In the genomic region with DNA sequence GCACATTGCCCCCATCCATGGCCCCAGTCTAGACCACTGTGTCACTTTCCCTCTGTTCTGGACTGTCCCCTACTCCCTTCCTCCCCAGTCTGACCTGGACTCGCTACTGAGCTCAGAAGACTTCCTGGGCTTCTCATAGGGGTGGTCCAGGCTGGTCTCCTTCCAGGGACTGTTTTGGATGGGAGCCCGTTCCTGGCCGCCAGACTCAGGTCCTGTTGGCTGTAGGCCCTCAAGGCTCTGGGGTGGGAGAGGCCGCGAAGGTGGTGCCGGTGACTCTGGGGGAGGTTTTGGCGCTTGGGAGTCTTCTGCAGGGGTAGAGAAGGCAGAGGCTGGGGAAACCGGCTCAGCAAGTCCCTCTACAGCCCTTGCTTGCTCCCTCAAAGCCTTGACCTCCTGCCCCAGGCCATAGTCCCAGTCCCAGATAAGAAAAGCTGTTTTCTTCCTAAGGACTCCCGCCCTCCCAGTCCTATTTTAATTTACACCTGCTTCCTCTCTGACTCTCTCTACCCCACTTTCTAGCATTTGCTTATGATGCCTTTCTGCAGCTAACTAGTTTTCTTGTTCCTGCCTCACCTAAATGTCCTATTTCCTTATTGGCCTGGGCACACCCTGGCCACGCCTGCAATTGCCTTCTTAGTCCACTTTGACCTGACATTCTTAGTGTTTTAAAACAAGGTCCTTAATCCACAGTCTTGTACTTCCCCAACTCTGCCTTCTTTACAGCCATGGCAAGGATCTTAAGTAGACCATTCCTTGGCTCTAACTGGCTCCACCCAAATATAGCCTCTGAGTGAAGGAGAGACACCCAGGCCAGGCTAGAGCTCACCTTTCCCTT, we compare ENCODE assay signal across 19 mouse cellular contexts. TPM values are rescaled to one million over a fixed set of nuclear protein-coding genes. Genes with fewer than 3 reads are reported as not detected.
A peak's percentile ranks its signal among the peaks of the same experiment; 100 is the strongest.
DNase-seq lines count a peak whose midpoint lies in the region; ATAC-seq and TF ChIP-seq lines count a peak whose summit lies in the region.
"Had no signal": no experiment of that assay in that cellular context is flagged by ENCODE, and none has a peak within 500 bp of the region (broad histone marks: within the 10 kb centered on the region; RNA-seq: fewer than 3 reads in every experiment).

No protein-coding gene starts in this region.

- H3K36me3 ChIP-seq in intestine, embryonic 14.5 days (ENCODE audit: control insufficient read depth, insufficient read depth, low read length) = peaks cover 77% of the 10 kb centered on the region
- H3K36me3 ChIP-seq in stomach, embryonic 14.5 days (ENCODE audit: control insufficient read depth, insufficient read depth, low read length) = peaks cover 33% of the 10 kb centered on the region
- no peaks in the 10 kb centered on the region for H3K36me3 ChIP-seq in midbrain, postnatal 0 days (ENCODE audit: insufficient read depth, low read length)
- H3K36me3 ChIP-seq: liver, embryonic 12.5 days had no signal

- TF ChIP-seq CTCF in lung, adult 2 months (IDR thresholded peaks at IDR 0.05; ENCODE audit: insufficient read depth, low read length) = no peak
- TF ChIP-seq CTCF in gastrocnemius, adult 2 months (IDR thresholded peaks at IDR 0.05) = no peak
- no peak for TF ChIP-seq CTCF in midbrain, postnatal 0 days (IDR thresholded peaks at IDR 0.05)

- H3K9ac ChIP-seq in intestine, embryonic 14.5 days (ENCODE audit: low read length) = no peak overlapping the region
- no peak overlapping the region for H3K9ac ChIP-seq in stomach, embryonic 14.5 days (replicated peaks; ENCODE audit: low read depth, low read length)
- H3K9ac ChIP-seq in midbrain, postnatal 0 days (replicated peaks; ENCODE audit: low read length, poor library complexity, severe bottlenecking) = no peak overlapping the region
- H3K9ac ChIP-seq: liver, embryonic 12.5 days; midbrain, embryonic 12.5 days; neural tube, embryonic 12.5 days had no signal

- peak overlapping the region; percentile 76 for H3K27ac ChIP-seq in intestine, embryonic 14.5 days (ENCODE audit: low read depth)
- peak overlapping the region; percentile 72 for H3K27ac ChIP-seq in stomach, embryonic 14.5 days (ENCODE audit: low read length)
- H3K27ac ChIP-seq in gastrocnemius, adult 2 months = no peak overlapping the region
- H3K27ac ChIP-seq in midbrain, postnatal 0 days (ENCODE audit: low read depth, low read length) = no peak overlapping the region
- H3K27ac ChIP-seq: layer of hippocampus, adult 2 months; liver, embryonic 12.5 days; midbrain, embryonic 12.5 days; neural tube, embryonic 12.5 days had no signal

- H3K4me3 ChIP-seq in intestine, embryonic 14.5 days (ENCODE audit: low read depth, low read length) = no peak overlapping the region
- no peak overlapping the region for H3K4me3 ChIP-seq in lung, adult 2 months (replicated peaks; ENCODE audit: extremely low read depth, low read depth, low read length)
- H3K4me3 ChIP-seq in stomach, embryonic 14.5 days (ENCODE audit: low read depth, low read length) = no peak overlapping the region
- H3K4me3 ChIP-seq in gastrocnemius, adult 2 months = no peak overlapping the region
- no peak overlapping the region for H3K4me3 ChIP-seq in midbrain, postnatal 0 days (ENCODE audit: low read depth, low read length)
- H3K4me3 ChIP-seq: hindbrain, embryonic 10.5 days; layer of hippocampus, adult 2 months; liver, embryonic 12.5 days; midbrain, embryonic 12.5 days; neural tube, embryonic 12.5 days had no signal

- peak; percentile 76 for ATAC-seq in intestine, embryonic 14.5 days (replicated peaks; ENCODE audit: low FRiP score, low TSS enrichment, low read depth)
- ATAC-seq in stomach, embryonic 14.5 days (ENCODE audit: insufficient number of reproducible peaks, insufficient read depth, low FRiP score, low read depth) = peak; percentile 57
- ATAC-seq in midbrain, postnatal 0 days (ENCODE audit: low FRiP score) = no peak
- ATAC-seq: CD4-positive, CD25-positive, alpha-beta regulatory T cell, adult 4 months; liver, embryonic 12.5 days had no signal

- H3K9me3 ChIP-seq in intestine, embryonic 14.5 days (ENCODE audit: control insufficient read depth, low read length) = no peaks in the 10 kb centered on the region
- no peaks in the 10 kb centered on the region for H3K9me3 ChIP-seq in stomach, embryonic 14.5 days (ENCODE audit: control insufficient read depth, low read depth, low read length)
- no peaks in the 10 kb centered on the region for H3K9me3 ChIP-seq in midbrain, postnatal 0 days (ENCODE audit: low read length)
- H3K9me3 ChIP-seq: hindbrain, embryonic 10.5 days; liver, embryonic 12.5 days; midbrain, embryonic 12.5 days; neural tube, embryonic 12.5 days had no signal

- peak overlapping the region; percentile 25 for H3K4me2 ChIP-seq in intestine, embryonic 14.5 days (ENCODE audit: low read length)
- no peak overlapping the region for H3K4me2 ChIP-seq in stomach, embryonic 14.5 days (replicated peaks; ENCODE audit: low read depth, low read length)
- no peak overlapping the region for H3K4me2 ChIP-seq in midbrain, postnatal 0 days (ENCODE audit: low read depth, low read length, poor library complexity, severe bottlenecking)
- H3K4me2 ChIP-seq: heart, embryonic 11.5 days; liver, embryonic 12.5 days; midbrain, embryonic 12.5 days; neural tube, embryonic 12.5 days had no signal

- no peak for TF ChIP-seq POLR2A in lung, adult 2 months (IDR thresholded peaks at IDR 0.05; ENCODE audit: borderline replicate concordance, extremely low read depth, low read depth, low read length)

- intact Hi-C loops in gastrocnemius, adult 2 months (cut with DNase I) = no loop called here

- no peaks in the 10 kb centered on the region; the same call in 1 of the 2 replicates for H3K4me1 ChIP-seq in intestine, embryonic 14.5 days (replicated peaks; ENCODE audit: control insufficient read depth, insufficient read depth, low read length)
- H3K4me1 ChIP-seq in lung, adult 2 months (ENCODE audit: control insufficient read depth, insufficient read depth, low read length) = no peaks in the 10 kb centered on the region
- peaks cover 7% of the 10 kb centered on the region; the same call in 1 of the 2 replicates for H3K4me1 ChIP-seq in stomach, embryonic 14.5 days (ENCODE audit: control insufficient read depth, insufficient read depth, low read length)
- H3K4me1 ChIP-seq in midbrain, postnatal 0 days (ENCODE audit: insufficient read depth, low read length) = 0 out of 2 replicates have a peak, but pooled peaks cover 4% of the 10 kb centered on the region
- H3K4me1 ChIP-seq: liver, embryonic 12.5 days; midbrain, embryonic 12.5 days had no signal

- WGBS in intestine, embryonic 14.5 days = 66% methylated on average over 10 of the region's 10 CpGs
- WGBS in lung, adult 2 months = 53% methylated on average over 10 of the region's 10 CpGs
- 63% methylated on average over 10 of the region's 10 CpGs for WGBS in stomach, embryonic 14.5 days
- 85% methylated on average over 10 of the region's 10 CpGs for WGBS in midbrain, postnatal 0 days

- DNase-seq in kidney, postnatal 14 days = peak; percentile 25
- no peak for DNase-seq in kidney, adult 18-20 months
- peak; percentile 68 for DNase-seq in intestine, embryonic 14.5 days (ENCODE audit: low spot score)
- DNase-seq in lung, adult 2 months = peak; percentile 34
- no peak for DNase-seq in gastrocnemius, adult 2 months
- no peak for DNase-seq in layer of hippocampus, adult 8-10 months (ENCODE audit: low spot score in 2 of 2)
- DNase-seq in midbrain, postnatal 0 days (ENCODE audit: low spot score) = no peak
- DNase-seq: cerebellum, adult 8-10 months; thymus, postnatal 36 days had no signal

- H3K27me3 ChIP-seq in intestine, embryonic 14.5 days (replicated peaks; ENCODE audit: control insufficient read depth, insufficient read depth, low read length) = no peaks in the 10 kb centered on the region
- H3K27me3 ChIP-seq in stomach, embryonic 14.5 days (ENCODE audit: control insufficient read depth, insufficient read depth, low read length) = no peaks in the 10 kb centered on the region
- H3K27me3 ChIP-seq in midbrain, postnatal 0 days (ENCODE audit: insufficient read depth, low read length) = no peaks in the 10 kb centered on the region
- H3K27me3 ChIP-seq: neural tube, embryonic 12.5 days had no signal

RNA-seq across cellular contexts. Expression of a gene that starts 7.6 kb away (rescaled TPM):
- 0.91 and 1.1 TPM in 2 replicates for polyA plus RNA-seq in intestine, embryonic 14.5 days (2014; fragmentation: Nextera tagmentation; extraction: Ambion mirVana)
- polyA plus RNA-seq in lung, adult 2 months (2012; rRNA removed) = 0.14 TPM in 1 of 2 replicates, not detected in the other
- polyA plus RNA-seq in stomach, embryonic 14.5 days (2014; fragmentation: Nextera tagmentation; extraction: Ambion mirVana) = 1.5 and 2.7 TPM in 2 replicates
- total RNA-seq in gastrocnemius, adult 2 months (2021) = not detected
- 1 to 10 TPM in 2 of 4 experiments, under 1 TPM in 2; 0.71 to 3.1 (median 2.0) TPM for total RNA-seq in layer of hippocampus, adult 8-10 months (2022)
- 0.27 TPM in 1 of 2 replicates, not detected in the other for total RNA-seq in midbrain, postnatal 0 days (2014; rRNA removed)
- polyA plus RNA-seq in midbrain, postnatal 0 days (2015; fragmentation: Nextera tagmentation; extraction: Ambion mirVana) = not detected in 2 replicates
- total RNA-seq: gastrocnemius, adult 18-20 months had no signal
- polyA plus RNA-seq: CD4-positive, CD25-positive, alpha-beta regulatory T cell, adult 4 months; heart, embryonic 11.5 days; liver, embryonic 12.5 days; neural tube, embryonic 12.5 days had no signal

RNA-seq across cellular contexts. Expression of a gene that starts 13.8 kb away (rescaled TPM):
- polyA plus RNA-seq in intestine, embryonic 14.5 days (2014; fragmentation: Nextera tagmentation; extraction: Ambion mirVana) = 30.9 and 32.5 TPM in 2 replicates
- polyA plus RNA-seq in lung, adult 2 months (2012; rRNA removed) = 4.2 and 7.3 TPM in 2 replicates
- polyA plus RNA-seq in stomach, embryonic 14.5 days (2014; fragmentation: Nextera tagmentation; extraction: Ambion mirVana) = 38.7 and 40.3 TPM in 2 replicates
- not detected for total RNA-seq in gastrocnemius, adult 2 months (2021)
- total RNA-seq in layer of hippocampus, adult 8-10 months (2022) = 1 to 10 TPM; 2.3 to 3.7 (median 3.0) TPM
- total RNA-seq in midbrain, postnatal 0 days (2014; rRNA removed) = 4.1 and 5.2 TPM in 2 replicates
- 1.4 and 2.2 TPM in 2 replicates for polyA plus RNA-seq in midbrain, postnatal 0 days (2015; fragmentation: Nextera tagmentation; extraction: Ambion mirVana)
- total RNA-seq: gastrocnemius, adult 18-20 months had no signal

RNA-seq across cellular contexts. Expression of a gene that starts 40.4 kb away (rescaled TPM):
- not detected in 2 replicates for polyA plus RNA-seq in intestine, embryonic 14.5 days (2014; fragmentation: Nextera tagmentation; extraction: Ambion mirVana)
- polyA plus RNA-seq in lung, adult 2 months (2012; rRNA removed) = 0.14 and 0.45 TPM in 2 replicates
- polyA plus RNA-seq in stomach, embryonic 14.5 days (2014; fragmentation: Nextera tagmentation; extraction: Ambion mirVana) = not detected in 2 replicates
- not detected for total RNA-seq in gastrocnemius, adult 2 months (2021)
- 1 to 10 TPM; 3.2 to 6.6 (median 3.9) TPM for total RNA-seq in layer of hippocampus, adult 8-10 months (2022)
- 1.3 and 2.8 TPM in 2 replicates for total RNA-seq in midbrain, postnatal 0 days (2014; rRNA removed)
- 1.7 and 2.1 TPM in 2 replicates for polyA plus RNA-seq in midbrain, postnatal 0 days (2015; fragmentation: Nextera tagmentation; extraction: Ambion mirVana)
- total RNA-seq: gastrocnemius, adult 18-20 months had no signal
- polyA plus RNA-seq: CD4-positive, CD25-positive, alpha-beta regulatory T cell, adult 4 months; forebrain, embryonic 11.5 days; heart, embryonic 11.5 days; hindbrain, embryonic 10.5 days; liver, embryonic 12.5 days; midbrain, embryonic 12.5 days; neural tube, embryonic 12.5 days had no signal

Comparison
In these comparisons a context has a peak if more than half of its experiments do, and no peak if none do; other contexts are left out.
1. DNase-seq: peak in kidney, postnatal 14 days (single experiment), intestine, embryonic 14.5 days (single experiment) and lung, adult 2 months (single experiment); none in kidney, adult 18-20 months (single experiment), gastrocnemius, adult 2 months (single experiment), layer of hippocampus, adult 8-10 months (0 of 2) and midbrain, postnatal 0 days (single experiment).
2. H3K27ac ChIP-seq: peak in intestine, embryonic 14.5 days (single experiment) and stomach, embryonic 14.5 days (single experiment); none in gastrocnemius, adult 2 months (single experiment) and midbrain, postnatal 0 days (single experiment).